Mouse (Mus musculus): ENCODE data around the gene Hipk2. TPM values are rescaled to one million over a fixed set of nuclear protein-coding genes. Genes with fewer than 3 reads are reported as not detected.

Gene Hipk2
- total and polyA plus RNA-seq, 2 experiments from 2014 or later = 24.9 to 60.3 TPM

GRCm38 (mm10) chr6:38821686-38822085, 54.3 kb downstream of the Hipk2 start:
- Histone ChIP-seq H3K4me3 (ENCODE audit: low read length) (no peak overlapping the region), H3K4me1 (ENCODE audit: insufficient read depth, low read length) (no peaks in the 10 kb centered on the region), H3K9ac (replicated peaks; ENCODE audit: low read length) (no peak overlapping the region), H3K27me3 (ENCODE audit: insufficient read depth, low read length) (no peaks in the 10 kb centered on the region), H3K4me2 (ENCODE audit: low read depth, low read length) (no peak overlapping the region), H3K9me3 (ENCODE audit: low read length) (no peaks in the 10 kb centered on the region), H3K36me3 (ENCODE audit: insufficient read depth, low read length) (peaks cover 16% of the 10 kb centered on the region), H3K27ac (no peak overlapping the region)
- no peak for TF ChIP-seq CTCF (IDR thresholded peaks at IDR 0.05; ENCODE audit: low read depth)
- ATAC-seq (no peak), DNase-seq (ENCODE audit: low spot score) (no peak)
- 89% methylated on average over 2 of the region's 2 CpGs for WGBS

- no peak overlapping the region for H3K4me2 ChIP-seq (ENCODE audit: low read depth, low read length)
- peaks cover 16% of the 10 kb centered on the region for H3K36me3 ChIP-seq (ENCODE audit: insufficient read depth, low read length)
- no peak overlapping the region for H3K4me3 ChIP-seq (ENCODE audit: low read length)
- TF ChIP-seq CTCF (IDR thresholded peaks at IDR 0.05; ENCODE audit: low read depth) = no peak
- DNase-seq (ENCODE audit: low spot score) (no peak), ATAC-seq (no peak)
- no peaks in the 10 kb centered on the region; the same call in 1 of the 2 replicates for H3K4me1 ChIP-seq (ENCODE audit: insufficient read depth, low read length)
- H3K9me3 ChIP-seq (ENCODE audit: low read length) = no peaks in the 10 kb centered on the region
- H3K27ac ChIP-seq = no peak overlapping the region
- WGBS = 87% methylated on average over 1 of the region's 1 CpGs
- H3K9ac ChIP-seq (replicated peaks; ENCODE audit: low read length) = no peak overlapping the region
- H3K27me3 ChIP-seq (ENCODE audit: insufficient read depth, low read length) = no peaks in the 10 kb centered on the region
Observed at GRCm38 (mm10) chr6:38820862-38821261, 55.1 kb downstream of the Hipk2 start.

- peak overlapping the region; percentile 66; the same call in 1 of the 2 replicates for H3K27ac ChIP-seq
- DNase-seq (ENCODE audit: low spot score) (no peak), ATAC-seq (no peak)
- no peak for TF ChIP-seq CTCF (IDR thresholded peaks at IDR 0.05; ENCODE audit: low read depth)
- no peak overlapping the region for H3K9ac ChIP-seq (replicated peaks; ENCODE audit: low read length)
- peaks cover 16% of the 10 kb centered on the region for H3K36me3 ChIP-seq (ENCODE audit: insufficient read depth, low read length)
- no peaks in the 10 kb centered on the region for H3K27me3 ChIP-seq (ENCODE audit: insufficient read depth, low read length)
- H3K9me3 ChIP-seq (ENCODE audit: low read length) = no peaks in the 10 kb centered on the region
- no peak overlapping the region for H3K4me3 ChIP-seq (ENCODE audit: low read length)
- WGBS = 95% methylated on average over 1 of the region's 1 CpGs
- H3K4me2 ChIP-seq (ENCODE audit: low read depth, low read length) = no peak overlapping the region
- no peaks in the 10 kb centered on the region; the same call in 1 of the 2 replicates for H3K4me1 ChIP-seq (ENCODE audit: insufficient read depth, low read length)
Observed at GRCm38 (mm10) chr6:38816216-38816615, 59.7 kb downstream of the Hipk2 start.

- 48% methylated on average over 2 of the region's 2 CpGs for whole genome bisulfite sequencing
- Histone ChIP-seq H3K9ac (replicated peaks; ENCODE audit: low read length) (no peak overlapping the region), H3K27me3 (ENCODE audit: insufficient read depth, low read length) (no peaks in the 10 kb centered on the region), H3K36me3 (ENCODE audit: insufficient read depth, low read length) (peaks cover 16% of the 10 kb centered on the region), H3K4me1 (ENCODE audit: insufficient read depth, low read length) (no peaks in the 10 kb centered on the region; the same call in 1 of the 2 replicates), H3K4me2 (ENCODE audit: low read depth, low read length) (no peak overlapping the region), H3K27ac (no peak overlapping the region), H3K9me3 (ENCODE audit: low read length) (no peaks in the 10 kb centered on the region), H3K4me3 (ENCODE audit: low read length) (no peak overlapping the region)
- DNase-seq (ENCODE audit: low spot score) (peak; percentile 34), ATAC-seq (peak; percentile 59; the same call in 1 of the 2 replicates)
- TF ChIP-seq CTCF (IDR thresholded peaks at IDR 0.05; ENCODE audit: low read depth) = no peak
Observed at GRCm38 (mm10) chr6:38815582-38815981, 60.4 kb downstream of the Hipk2 start.

- no peak overlapping the region for H3K27ac ChIP-seq
- no peaks in the 10 kb centered on the region; the same call in 1 of the 2 replicates for H3K4me1 ChIP-seq (ENCODE audit: insufficient read depth, low read length)
- H3K9me3 ChIP-seq (ENCODE audit: low read length) = no peaks in the 10 kb centered on the region
- H3K4me3 ChIP-seq (ENCODE audit: low read length) = no peak overlapping the region
- no peak for DNase-seq (ENCODE audit: low spot score)
- H3K27me3 ChIP-seq (ENCODE audit: insufficient read depth, low read length) = no peaks in the 10 kb centered on the region
- 93% methylated on average over 2 of the region's 2 CpGs for WGBS
- H3K9ac ChIP-seq (replicated peaks; ENCODE audit: low read length) = no peak overlapping the region
- peaks cover 16% of the 10 kb centered on the region for H3K36me3 ChIP-seq (ENCODE audit: insufficient read depth, low read length)
- no peak for ATAC-seq
- H3K4me2 ChIP-seq (ENCODE audit: low read depth, low read length) = no peak overlapping the region
- TF ChIP-seq CTCF (IDR thresholded peaks at IDR 0.05; ENCODE audit: low read depth) = no peak
Observed at GRCm38 (mm10) chr6:38814690-38815089, 61.3 kb downstream of the Hipk2 start.

GRCm38 (mm10) chr6:38811459-38812145, 64.4 kb downstream of the Hipk2 start:
- no peak overlapping the region for H3K4me3 ChIP-seq (ENCODE audit: low read length)
- DNase-seq (ENCODE audit: low spot score) = no peak
- no peaks in the 10 kb centered on the region for H3K9me3 ChIP-seq (ENCODE audit: low read length)
- no peak overlapping the region for H3K9ac ChIP-seq (replicated peaks; ENCODE audit: low read length)
- 81% methylated on average over 4 of the region's 4 CpGs for WGBS
- ATAC-seq = no peak
- H3K27me3 ChIP-seq (ENCODE audit: insufficient read depth, low read length) = no peaks in the 10 kb centered on the region
- TF ChIP-seq CTCF (IDR thresholded peaks at IDR 0.05; ENCODE audit: low read depth) = no peak
- H3K27ac ChIP-seq = no peak overlapping the region
- H3K4me1 ChIP-seq (ENCODE audit: insufficient read depth, low read length) = no peaks in the 10 kb centered on the region; the same call in 1 of the 2 replicates
- H3K4me2 ChIP-seq (ENCODE audit: low read depth, low read length) = no peak overlapping the region
- H3K36me3 ChIP-seq (ENCODE audit: insufficient read depth, low read length) = no peaks in the 10 kb centered on the region; the same call in 1 of the 2 replicates

GRCm38 (mm10) chr6:38810121-38810475, 65.9 kb downstream of the Hipk2 start:
- WGBS = 78% methylated on average over 2 of the region's 2 CpGs
- H3K36me3 ChIP-seq (ENCODE audit: insufficient read depth, low read length) = no peaks in the 10 kb centered on the region; the same call in 1 of the 2 replicates
- H3K4me3 ChIP-seq (ENCODE audit: low read length) = no peak overlapping the region
- no peaks in the 10 kb centered on the region for H3K9me3 ChIP-seq (ENCODE audit: low read length)
- no peaks in the 10 kb centered on the region for H3K27me3 ChIP-seq (ENCODE audit: insufficient read depth, low read length)
- no peak overlapping the region for H3K9ac ChIP-seq (replicated peaks; ENCODE audit: low read length)
- no peaks in the 10 kb centered on the region for H3K4me1 ChIP-seq (ENCODE audit: insufficient read depth, low read length)
- ATAC-seq (no peak), DNase-seq (ENCODE audit: low spot score) (no peak)
- no peak overlapping the region for H3K4me2 ChIP-seq (ENCODE audit: low read depth, low read length)
- TF ChIP-seq CTCF (IDR thresholded peaks at IDR 0.05; ENCODE audit: low read depth) = no peak
- no peak overlapping the region for H3K27ac ChIP-seq
